Mouse (Mus musculus): ENCODE results near the gene Tgfb2.

DNA sequence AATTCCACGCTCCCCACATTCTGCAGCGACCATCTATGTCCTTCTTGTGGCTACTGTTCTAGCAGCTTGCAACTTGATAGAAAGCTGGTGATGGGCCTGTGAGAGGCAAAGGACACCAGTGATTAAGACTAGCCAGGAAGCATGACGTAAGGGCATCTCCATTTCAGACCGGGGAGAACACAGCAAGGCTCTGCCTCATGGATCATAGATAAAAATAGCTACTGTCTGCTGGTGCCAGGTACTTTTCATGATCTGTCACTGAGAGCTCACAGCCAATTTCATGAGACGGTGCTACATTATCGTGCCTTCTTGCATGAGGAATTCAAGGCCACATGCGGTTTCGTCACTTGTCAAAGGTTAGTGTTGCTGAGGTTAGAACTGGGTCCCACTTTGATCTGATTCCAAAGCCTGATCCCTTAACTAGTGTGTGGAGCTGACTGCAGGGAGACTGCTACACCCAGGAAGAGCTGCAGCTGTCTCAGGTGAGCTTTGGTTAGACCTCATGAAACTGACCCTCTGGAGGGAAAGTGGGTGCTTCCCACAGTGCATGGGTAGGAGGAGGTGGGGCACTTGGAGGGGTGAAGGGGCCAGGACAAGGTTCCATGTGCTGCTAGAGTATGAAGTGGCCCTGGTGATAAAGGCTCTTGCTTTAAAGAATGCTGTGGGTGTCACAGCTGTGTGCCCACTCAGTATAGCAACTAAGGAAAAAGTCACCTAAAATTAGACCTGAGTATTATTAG lies 118.6 kb downstream of the Tgfb2 start:
- no peak for TF ChIP-seq CTCF (IDR thresholded peaks at IDR 0.05; ENCODE audit: low read depth)
- TF ChIP-seq EP300 (IDR thresholded peaks at IDR 0.05; ENCODE audit: low read depth), result no peak
